9 mouse cellular contexts compared by ENCODE assay signal in the genomic region with DNA sequence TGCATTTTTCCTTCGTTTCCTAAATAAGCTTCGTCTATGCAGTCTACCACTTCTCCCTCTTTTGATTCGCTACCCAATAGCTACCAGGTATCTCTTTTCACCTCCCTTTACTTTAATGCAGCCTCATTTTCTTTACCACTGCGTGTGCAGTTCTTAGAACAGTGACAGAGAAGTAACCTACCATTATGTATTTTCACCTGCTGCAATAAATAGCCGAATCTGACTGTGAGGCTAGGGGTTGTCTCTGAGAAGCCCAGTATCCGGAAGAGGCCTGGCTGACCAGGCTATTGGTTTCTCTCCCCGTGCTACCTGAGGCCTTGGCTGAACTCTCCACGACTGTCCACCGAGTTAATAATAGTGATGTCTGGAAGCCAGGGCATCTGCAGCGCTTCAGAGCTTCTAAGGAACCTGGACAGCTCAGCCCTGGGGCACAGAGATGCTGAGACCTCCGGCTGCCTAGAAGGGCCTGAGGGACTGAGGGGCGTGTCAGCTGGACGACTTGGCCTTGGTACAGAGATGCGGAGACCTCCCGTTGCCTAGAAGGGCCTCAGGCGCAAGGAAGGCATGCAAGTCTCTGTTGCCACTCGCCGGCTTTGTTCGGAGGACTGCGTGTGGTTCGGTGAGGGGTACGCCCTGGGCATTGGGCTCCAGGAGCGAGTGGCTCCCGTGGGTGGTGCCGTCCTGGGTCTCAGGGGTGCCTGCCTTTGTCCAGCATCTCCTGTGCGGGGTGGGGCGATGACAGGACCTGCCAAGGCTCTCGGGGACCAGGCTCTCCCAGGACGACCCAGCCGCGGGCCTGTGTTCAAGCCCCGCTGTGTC. TPM values are rescaled to one million over a fixed set of nuclear protein-coding genes. Genes with fewer than 3 reads are reported as not detected.
A peak's percentile ranks its signal among the peaks of the same experiment; 100 is the strongest.
DNase-seq lines count a peak whose midpoint lies in the region; ATAC-seq lines count a peak whose summit lies in the region.
"Had no signal": no experiment of that assay in that cellular context is flagged by ENCODE, and none has a peak within 500 bp of the region (broad histone marks: within the 10 kb centered on the region; RNA-seq: fewer than 3 reads in every experiment).

No protein-coding gene starts in this region.

- H3K4me3 ChIP-seq in lung, embryonic 16.5 days (ENCODE audit: low read length): peak overlapping the region; percentile 59

- peak; percentile 82 for DNase-seq in R1 (ENCODE audit: low read depth, low spot score)
- DNase-seq in cerebellum, postnatal 10 days: peak; percentile 89
- DNase-seq in frontal cortex, adult 2 months (ENCODE audit: extremely low spot score in 1 of 2, low spot score in 1 of 2): peak; percentile 7 to 41
- peak; percentile 74 for DNase-seq in heart, postnatal 4 days
- DNase-seq in layer of hippocampus, adult 9-11 months: peak; percentile 28
- DNase-seq in ovary, postnatal 36 days (ENCODE audit: low spot score): peak; percentile 73
- no peak for DNase-seq in thymus, postnatal 36 days

- no peaks in the 10 kb centered on the region for H3K27me3 ChIP-seq in lung, embryonic 16.5 days (ENCODE audit: control insufficient read depth, insufficient read depth, low read depth, low read length)

- ATAC-seq in lung, embryonic 16.5 days (ENCODE audit: low read depth): peak; percentile 97
- ATAC-seq: Patski had no signal

- peaks cover 4% of the 10 kb centered on the region; the same call in 1 of the 2 replicates for H3K36me3 ChIP-seq in lung, embryonic 16.5 days (ENCODE audit: control insufficient read depth, insufficient read depth, low read length)

- H3K4me2 ChIP-seq in lung, embryonic 16.5 days (ENCODE audit: low read depth, low read length): peak overlapping the region; percentile 71

- H3K9ac ChIP-seq in lung, embryonic 16.5 days (ENCODE audit: low read length): peak overlapping the region; percentile 75

- H3K27ac ChIP-seq in lung, embryonic 16.5 days (ENCODE audit: low read length): no peak overlapping the region

- H3K9me3 ChIP-seq in lung, embryonic 16.5 days (ENCODE audit: control insufficient read depth, low read length): no peaks in the 10 kb centered on the region

- H3K4me1 ChIP-seq in lung, embryonic 16.5 days (replicated peaks; ENCODE audit: control insufficient read depth, insufficient read depth, low read length): no peaks in the 10 kb centered on the region

- WGBS in lung, embryonic 16.5 days: 15% methylated on average over 32 of the region's 32 CpGs

RNA-seq across cellular contexts. Expression of a gene that starts 17.4 kb away (rescaled TPM):
- 4.1 and 4.3 TPM in 2 replicates for polyA plus RNA-seq in frontal cortex, adult 2 months (2012; rRNA removed)
- 1 to 10 TPM; 3.7 to 5.2 TPM for total RNA-seq in heart, postnatal 4 days (2021)
- polyA plus RNA-seq in lung, embryonic 16.5 days (2015; fragmentation: Nextera tagmentation; extraction: Ambion mirVana): 5.3 and 6.0 TPM in 2 replicates

RNA-seq across cellular contexts. Expression of a gene that starts 19.9 kb away (rescaled TPM):
- polyA plus RNA-seq in frontal cortex, adult 2 months (2012; rRNA removed): 4.8 and 5.9 TPM in 2 replicates
- total RNA-seq in heart, postnatal 4 days (2021): 1 to 10 TPM; 7.8 to 9.3 TPM
- polyA plus RNA-seq in lung, embryonic 16.5 days (2015; fragmentation: Nextera tagmentation; extraction: Ambion mirVana): 17.2 and 19.5 TPM in 2 replicates

RNA-seq across cellular contexts. Expression of a gene that starts 37.1 kb away (rescaled TPM):
- 141 and 158 TPM in 2 replicates for polyA plus RNA-seq in frontal cortex, adult 2 months (2012; rRNA removed)
- total RNA-seq in heart, postnatal 4 days (2021): 100 to 1,000 TPM; 100 to 102 TPM
- 79.4 and 80.6 TPM in 2 replicates for polyA plus RNA-seq in lung, embryonic 16.5 days (2015; fragmentation: Nextera tagmentation; extraction: Ambion mirVana)

RNA-seq across cellular contexts. Expression of a gene that starts 47.9 kb away (rescaled TPM):
- 20.5 and 20.7 TPM in 2 replicates for polyA plus RNA-seq in frontal cortex, adult 2 months (2012; rRNA removed)
- 10 to 100 TPM; 20.6 to 24.3 TPM for total RNA-seq in heart, postnatal 4 days (2021)
- polyA plus RNA-seq in lung, embryonic 16.5 days (2015; fragmentation: Nextera tagmentation; extraction: Ambion mirVana): 29.6 and 34.6 TPM in 2 replicates

RNA-seq across cellular contexts. Expression of a gene that starts 47.9 kb away (rescaled TPM):
- polyA plus RNA-seq in frontal cortex, adult 2 months (2012; rRNA removed): 1.1 and 1.9 TPM in 2 replicates
- 10 to 100 TPM; 17.5 to 24.9 TPM for total RNA-seq in heart, postnatal 4 days (2021)
- polyA plus RNA-seq in lung, embryonic 16.5 days (2015; fragmentation: Nextera tagmentation; extraction: Ambion mirVana): 54.3 and 55.6 TPM in 2 replicates

Comparison
In these comparisons a context has a peak if more than half of its experiments do, and no peak if none do; other contexts are left out.
1. DNase-seq: peak in R1 (single experiment), cerebellum, postnatal 10 days (2 of 2), frontal cortex, adult 2 months (2 of 2), heart, postnatal 4 days (single experiment), layer of hippocampus, adult 9-11 months (single experiment) and ovary, postnatal 36 days (single experiment); none in thymus, postnatal 36 days (0 of 2).